Comparison of ENCODE assay signal across 15 mouse cellular contexts in the genomic region with DNA sequence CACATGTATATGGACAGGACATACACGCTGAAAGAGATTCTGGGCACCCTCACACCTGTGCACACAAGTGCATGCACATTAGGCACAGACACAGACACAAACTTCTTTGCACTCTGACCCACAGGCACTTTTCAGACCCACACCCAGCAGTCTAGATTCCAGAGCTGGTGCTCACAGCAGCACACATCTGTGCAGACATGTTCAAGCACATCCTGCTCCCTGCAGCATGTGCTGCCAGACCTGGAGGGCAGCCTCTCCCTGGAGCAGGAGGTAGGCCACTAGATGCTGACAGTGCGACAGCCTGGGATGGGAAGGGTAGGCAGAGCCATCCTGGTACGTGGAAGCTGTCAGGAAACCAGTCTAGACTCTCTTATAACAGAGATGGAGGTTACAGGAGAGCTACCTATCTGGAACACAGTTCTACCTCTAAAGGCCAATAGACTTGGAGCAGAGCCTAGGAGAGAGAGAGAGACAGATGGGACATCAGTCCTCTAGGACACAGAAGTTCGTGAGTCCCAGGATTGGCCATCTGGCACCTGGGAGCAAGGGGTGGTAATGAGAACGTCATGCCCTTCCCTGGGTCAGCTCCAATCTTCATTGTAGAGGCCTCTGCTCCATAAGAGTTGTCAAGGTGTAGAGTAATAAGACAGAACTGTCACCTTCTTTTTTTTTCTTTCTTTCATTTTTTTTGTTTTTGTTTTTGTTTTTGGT. TPM values are rescaled to one million over a fixed set of nuclear protein-coding genes. Genes with fewer than 3 reads are reported as not detected.
DNase-seq lines count a peak whose midpoint lies in the region; ATAC-seq and TF ChIP-seq lines count a peak whose summit lies in the region.
"Had no signal": no experiment of that assay in that cellular context is flagged by ENCODE, and none has a peak within 500 bp of the region (broad histone marks: within the 10 kb centered on the region; RNA-seq: fewer than 3 reads in every experiment).

No protein-coding gene starts in this region.

- no peak overlapping the region for H3K9ac ChIP-seq in lung, postnatal 0 days (replicated peaks; ENCODE audit: low read depth)
- H3K9ac ChIP-seq in hindbrain, embryonic 13.5 days, result no peak overlapping the region
- H3K9ac ChIP-seq: embryonic facial prominence, embryonic 13.5 days; forebrain, embryonic 13.5 days had no signal

- H3K4me1 ChIP-seq in embryonic fibroblast, embryonic 13.5 days (ENCODE audit: control insufficient read depth, insufficient read depth, low read length), result peaks cover 5% of the 10 kb centered on the region; the same call in 1 of the 2 replicates
- peaks cover 7% of the 10 kb centered on the region; the same call in 1 of the 2 replicates for H3K4me1 ChIP-seq in lung, postnatal 0 days (ENCODE audit: insufficient read depth, low read depth, low read length)
- H3K4me1 ChIP-seq in hindbrain, embryonic 13.5 days (replicated peaks), result peaks cover 9% of the 10 kb centered on the region

- H3K36me3 ChIP-seq in lung, postnatal 0 days (ENCODE audit: insufficient read depth, low read length), result peaks cover 5% of the 10 kb centered on the region; the same call in 1 of the 2 replicates
- H3K36me3 ChIP-seq in hindbrain, embryonic 13.5 days, result peaks cover 4% of the 10 kb centered on the region; the same call in 1 of the 2 replicates

- no peaks in the 10 kb centered on the region for H3K9me3 ChIP-seq in lung, postnatal 0 days (ENCODE audit: low read length)
- H3K9me3 ChIP-seq in hindbrain, embryonic 13.5 days, result no peaks in the 10 kb centered on the region
- H3K9me3 ChIP-seq: embryonic facial prominence, embryonic 13.5 days; forebrain, embryonic 13.5 days; midbrain, embryonic 10.5 days had no signal

- intact Hi-C loops in heart, postnatal 25 days (cut with DNase I), result no loop called here

- DNase-seq in heart, adult 11 months, result peak; percentile 90
- DNase-seq in heart, postnatal 25 days (ENCODE audit: low spot score), result no peak
- DNase-seq in urinary bladder, postnatal 14 days (ENCODE audit: low spot score), result peak; percentile 45
- DNase-seq in urinary bladder, adult 18-20 months (ENCODE audit: low spot score in 2 of 2), result no peak
- no peak for DNase-seq in lung, postnatal 0 days (ENCODE audit: low spot score)

- 86% methylated on average over 5 of the region's 5 CpGs for WGBS in lung, postnatal 0 days
- 85% methylated on average over 5 of the region's 5 CpGs for WGBS in hindbrain, embryonic 13.5 days

- no peak overlapping the region for H3K27ac ChIP-seq in embryonic fibroblast, embryonic 13.5 days (ENCODE audit: insufficient read depth, low read length)
- no peak overlapping the region for H3K27ac ChIP-seq in lung, postnatal 0 days (ENCODE audit: low read length)
- H3K27ac ChIP-seq in hindbrain, embryonic 13.5 days, result no peak overlapping the region
- H3K27ac ChIP-seq: forebrain, embryonic 13.5 days; midbrain, embryonic 10.5 days had no signal

- peak; percentile 34 for TF ChIP-seq POLR2A in embryonic fibroblast, embryonic 13.5 days (IDR thresholded peaks at IDR 0.05; ENCODE audit: low read depth, low read length)

- ATAC-seq in lung, postnatal 0 days, result no peak
- ATAC-seq in hindbrain, embryonic 13.5 days (ENCODE audit: low FRiP score), result no peak
- ATAC-seq: forebrain, embryonic 13.5 days had no signal

- no peak for TF ChIP-seq EP300 in lung, postnatal 0 days (IDR thresholded peaks at IDR 0.05)

- no peaks in the 10 kb centered on the region for H3K27me3 ChIP-seq in lung, postnatal 0 days (replicated peaks; ENCODE audit: insufficient read depth, low read length)
- no peaks in the 10 kb centered on the region for H3K27me3 ChIP-seq in hindbrain, embryonic 13.5 days
- H3K27me3 ChIP-seq: embryonic facial prominence, embryonic 13.5 days; forebrain, embryonic 13.5 days had no signal

- no peak overlapping the region for H3K4me2 ChIP-seq in lung, postnatal 0 days (replicated peaks; ENCODE audit: low read depth, low read length)
- no peak overlapping the region for H3K4me2 ChIP-seq in hindbrain, embryonic 13.5 days
- H3K4me2 ChIP-seq: embryonic facial prominence, embryonic 13.5 days; forebrain, embryonic 13.5 days; heart, embryonic 11.5 days; liver, embryonic 11.5 days had no signal

- no peak for TF ChIP-seq CTCF in embryonic fibroblast, embryonic 13.5 days (IDR thresholded peaks at IDR 0.05; ENCODE audit: borderline replicate concordance, insufficient read depth, low read length)
- TF ChIP-seq CTCF in lung, postnatal 0 days (IDR thresholded peaks at IDR 0.05), result no peak

- no peak overlapping the region for H3K4me3 ChIP-seq in embryonic fibroblast, embryonic 13.5 days (ENCODE audit: insufficient read depth, low read length)
- no peak overlapping the region for H3K4me3 ChIP-seq in lung, postnatal 0 days (ENCODE audit: low read depth, low read length)
- no peak overlapping the region for H3K4me3 ChIP-seq in hindbrain, embryonic 13.5 days
- H3K4me3 ChIP-seq: embryonic facial prominence, embryonic 13.5 days; forebrain, embryonic 13.5 days; midbrain, embryonic 10.5 days had no signal

RNA-seq across cellular contexts. Expression of gene P3h4, which starts 7.5 kb away (rescaled TPM):
- total RNA-seq in heart, postnatal 25 days (2021), result 10 to 100 TPM; 15.4 to 15.8 TPM
- polyA plus RNA-seq in embryonic fibroblast, embryonic 13.5 days (2011; ENCODE audit: insufficient read length, low read depth, missing spikeins), result 75.2 and 85.8 TPM in 2 replicates
- polyA plus RNA-seq in lung, postnatal 0 days (2015; fragmentation: Nextera tagmentation; extraction: Ambion mirVana), result 44.9 and 47.1 TPM in 2 replicates
- 17.6 and 20.2 TPM in 2 replicates for polyA plus RNA-seq in hindbrain, embryonic 13.5 days (2015; fragmentation: Nextera tagmentation; extraction: Ambion mirVana)
- total RNA-seq: CH12.LX; neutrophil, adult 5-6 weeks had no signal

RNA-seq across cellular contexts. Expression of gene Fkbp10, which starts 8.3 kb away (rescaled TPM):
- 10 to 100 TPM; 12.2 to 14.4 TPM for total RNA-seq in heart, postnatal 25 days (2021)
- polyA plus RNA-seq in embryonic fibroblast, embryonic 13.5 days (2011; ENCODE audit: insufficient read length, low read depth, missing spikeins), result 283 and 298 TPM in 2 replicates
- 75.6 and 86.5 TPM in 2 replicates for polyA plus RNA-seq in lung, postnatal 0 days (2015; fragmentation: Nextera tagmentation; extraction: Ambion mirVana)
- 27.2 and 32.3 TPM in 2 replicates for polyA plus RNA-seq in hindbrain, embryonic 13.5 days (2015; fragmentation: Nextera tagmentation; extraction: Ambion mirVana)
- total RNA-seq: common myeloid progenitor, adult 5-6 weeks; neutrophil, adult 5-6 weeks had no signal

RNA-seq across cellular contexts. Expression of gene Jup, which starts 9.6 kb away (rescaled TPM):
- total RNA-seq in heart, postnatal 25 days (2021), result 100 to 1,000 TPM; 239 to 247 TPM
- polyA plus RNA-seq in embryonic fibroblast, embryonic 13.5 days (2011; ENCODE audit: insufficient read length, low read depth, missing spikeins), result 61.1 and 82.2 TPM in 2 replicates
- 231 and 251 TPM in 2 replicates for polyA plus RNA-seq in lung, postnatal 0 days (2015; fragmentation: Nextera tagmentation; extraction: Ambion mirVana)
- polyA plus RNA-seq in hindbrain, embryonic 13.5 days (2015; fragmentation: Nextera tagmentation; extraction: Ambion mirVana), result 65.5 and 73.9 TPM in 2 replicates

RNA-seq across cellular contexts. Expression of gene Nt5c3b, which starts 34.5 kb away (rescaled TPM):
- total RNA-seq in heart, postnatal 25 days (2021), result 10 to 100 TPM; 30.2 to 33.3 TPM
- polyA plus RNA-seq in embryonic fibroblast, embryonic 13.5 days (2011; ENCODE audit: insufficient read length, low read depth, missing spikeins), result 44.8 and 52.0 TPM in 2 replicates
- 56.3 and 57.6 TPM in 2 replicates for polyA plus RNA-seq in lung, postnatal 0 days (2015; fragmentation: Nextera tagmentation; extraction: Ambion mirVana)
- polyA plus RNA-seq in hindbrain, embryonic 13.5 days (2015; fragmentation: Nextera tagmentation; extraction: Ambion mirVana), result 103 and 106 TPM in 2 replicates

RNA-seq across cellular contexts. Expression of gene Klhl10, which starts 34.6 kb away (rescaled TPM):
- total RNA-seq in heart, postnatal 25 days (2021), result under 1 TPM; 0.88 to 0.92 TPM
- polyA plus RNA-seq in embryonic fibroblast, embryonic 13.5 days (2011; ENCODE audit: insufficient read length, low read depth, missing spikeins), result 0.40 and 0.77 TPM in 2 replicates
- 0.38 and 0.43 TPM in 2 replicates for polyA plus RNA-seq in lung, postnatal 0 days (2015; fragmentation: Nextera tagmentation; extraction: Ambion mirVana)
- 0.75 and 0.84 TPM in 2 replicates for polyA plus RNA-seq in hindbrain, embryonic 13.5 days (2015; fragmentation: Nextera tagmentation; extraction: Ambion mirVana)
- total RNA-seq: common myeloid progenitor, adult 5-6 weeks had no signal

Comparison
In these comparisons a context has a peak if more than half of its experiments do, and no peak if none do; other contexts are left out.
1. DNase-seq: peak in heart, adult 11 months (single experiment) and urinary bladder, postnatal 14 days (single experiment); none in heart, postnatal 25 days (single experiment), urinary bladder, adult 18-20 months (0 of 2) and lung, postnatal 0 days (single experiment).